Mouse (Mus musculus) heart, embryonic 11.5 days (tissue): ENCODE results near the gene Chst8. TPM values are rescaled to one million over a fixed set of nuclear protein-coding genes. Genes with fewer than 3 reads are reported as not detected.
A peak's percentile ranks its signal among the peaks of the same experiment; 100 is the strongest.

Experiments used
- ATAC-seq: fragments of 200-750 bp; cut with Nextera tagmentation; replicated peaks from 2 replicates; pipeline ENCODE4 v1.8.0; 2017; ENCODE audit warnings: moderate library complexity; ENCODE audit not compliant: insufficient number of reproducible peaks, low FRiP score, low TSS enrichment
- H3K27ac ChIP-seq: fragments of 300-500 bp; sonication (generic); 2 replicates; pipeline ENCODE4 v1.5.1; 2014; ENCODE audit warnings: mild to moderate bottlenecking, low read depth, low read length
- H3K27me3 ChIP-seq: fragments of 300-500 bp; sonication (generic); 2 replicates; pipeline ENCODE4 v1.6.1; 2014; ENCODE audit warnings: mild to moderate bottlenecking, low read length, mixed read lengths; ENCODE audit not compliant: control insufficient read depth, insufficient read depth
- H3K36me3 ChIP-seq: fragments of 300-500 bp; sonication (generic); 2 replicates; pipeline ENCODE4 v1.6.1; 2014; ENCODE audit warnings: mild to moderate bottlenecking, low read length, moderate library complexity, mixed read lengths; ENCODE audit not compliant: control insufficient read depth, insufficient read depth
- H3K4me1 ChIP-seq: fragments of 300-500 bp; sonication (generic); 2 replicates; pipeline ENCODE4 v1.6.1; 2014; ENCODE audit warnings: low read length; ENCODE audit not compliant: control insufficient read depth, insufficient read depth
- H3K4me2 ChIP-seq: fragments of 300-500 bp; sonication (generic); 2 replicates; pipeline ENCODE4 v1.6.1; 2014; ENCODE audit warnings: mild to moderate bottlenecking, moderate library complexity
- H3K4me3 ChIP-seq: fragments of 300-500 bp; sonication (generic); 2 replicates; pipeline ENCODE4 v1.5.1; 2014; ENCODE audit warnings: low read depth, low read length
- H3K9ac ChIP-seq: fragments of 300-500 bp; sonication (generic); 2 replicates; pipeline ENCODE4 v1.6.1; 2014; ENCODE audit warnings: mild to moderate bottlenecking, low read depth, low read length, moderate library complexity
- H3K9me3 ChIP-seq: fragments of 300-500 bp; sonication (generic); replicated peaks from 2 replicates; pipeline ENCODE4 v1.6.1; 2016; ENCODE audit warnings: low read length; ENCODE audit not compliant: control insufficient read depth
- WGBS: fragments of 180-500 bp; shearing (Covaris S2); extraction: QIAGEN DNeasy Blood & Tissue Kit; methylation state at CpG from one replicate; pipeline ENCODE4 v1.1.7; 2014; ENCODE audit not compliant: insufficient replicate concordance; 5-methylcytosine and 5-hydroxymethylcytosine counted together
- polyA plus RNA-seq: library from polyadenylated mRNA; unstranded; fragments of >200 nt; fragmentation: Nextera tagmentation; extraction: Ambion mirVana; gene quantifications from 2 replicates; pipeline ENCODE4 v1.2.1, GENCODE M21; 2014

Gene Chst8
- polyA plus RNA-seq, 1 experiment from 2014 or later = 1.6 TPM

GRCm38 (mm10) chr7:34798039-34798438 is 14.5 kb downstream of the Chst8 start:
- Histone ChIP-seq H3K27me3 (0 out of 2 replicates have a peak, but pooled peaks cover 3% of the 10 kb centered on the region), H3K4me3 (no peak overlapping the region), H3K27ac (no peak overlapping the region), H3K4me2 (peak overlapping the region; percentile 50), H3K36me3 (no peaks in the 10 kb centered on the region), H3K9ac (no peak overlapping the region), H3K4me1 (peaks cover 16% of the 10 kb centered on the region), H3K9me3 (no peaks in the 10 kb centered on the region)
- ATAC-seq = 0 out of 2 replicates have a peak, but pooled peaks have one; percentile 20
- 7% methylated on average over 12 of the region's 12 CpGs for WGBS

GRCm38 (mm10) chr7:34790459-34790858 is 22.1 kb downstream of the Chst8 start:
- no peak overlapping the region for H3K9ac ChIP-seq

GRCm38 (mm10) chr7:34787171-34787570 is 25.3 kb downstream of the Chst8 start:
- Histone ChIP-seq H3K27me3 (no peaks in the 10 kb centered on the region), H3K4me2 (no peak overlapping the region), H3K4me3 (no peak overlapping the region), H3K9me3 (0 out of 2 replicates have a peak, but pooled peaks cover 3% of the 10 kb centered on the region), H3K9ac (no peak overlapping the region), H3K27ac (no peak overlapping the region), H3K36me3 (no peaks in the 10 kb centered on the region), H3K4me1 (no peaks in the 10 kb centered on the region)
- ATAC-seq = no peak

More at GRCm38 (mm10) chr7:34790459-34790858, 22.1 kb downstream of the Chst8 start:
- no peak overlapping the region for H3K4me3 ChIP-seq
- no peak overlapping the region for H3K27ac ChIP-seq
- H3K36me3 ChIP-seq = no peaks in the 10 kb centered on the region
- no peak for ATAC-seq
- H3K9me3 ChIP-seq = 0 out of 2 replicates have a peak, but pooled peaks cover 3% of the 10 kb centered on the region
- H3K27me3 ChIP-seq = 0 out of 2 replicates have a peak, but pooled peaks cover 3% of the 10 kb centered on the region
- H3K4me1 ChIP-seq = no peaks in the 10 kb centered on the region
- no peak overlapping the region for H3K4me2 ChIP-seq
- WGBS = 77% methylated on average over 7 of the region's 7 CpGs

- no peaks in the 10 kb centered on the region for H3K27me3 ChIP-seq
- no peaks in the 10 kb centered on the region for H3K9me3 ChIP-seq
- no peaks in the 10 kb centered on the region for H3K36me3 ChIP-seq
- no peak for ATAC-seq
- no peak overlapping the region for H3K4me3 ChIP-seq
- H3K27ac ChIP-seq = no peak overlapping the region
- 37% methylated on average over 6 of the region's 6 CpGs for WGBS
- no peak overlapping the region for H3K4me2 ChIP-seq
- H3K9ac ChIP-seq = no peak overlapping the region
- H3K4me1 ChIP-seq = no peaks in the 10 kb centered on the region
Observed at GRCm38 (mm10) chr7:34785052-34785451, 27.5 kb downstream of the Chst8 start.

GRCm38 (mm10) chr7:34784469-34784868 is 28.0 kb downstream of the Chst8 start:
- 49% methylated on average over 9 of the region's 9 CpGs for WGBS
- Histone ChIP-seq H3K4me2 (no peak overlapping the region), H3K36me3 (no peaks in the 10 kb centered on the region), H3K9me3 (no peaks in the 10 kb centered on the region), H3K4me1 (no peaks in the 10 kb centered on the region), H3K4me3 (no peak overlapping the region), H3K9ac (no peak overlapping the region), H3K27ac (no peak overlapping the region), H3K27me3 (no peaks in the 10 kb centered on the region)
- ATAC-seq = no peak

- no peak overlapping the region for H3K4me2 ChIP-seq
- no peak for ATAC-seq
Observed at GRCm38 (mm10) chr7:34781988-34782387, 30.5 kb downstream of the Chst8 start.

GRCm38 (mm10) chr7:34781217-34781616 is 31.3 kb downstream of the Chst8 start:
- 92% methylated on average over 2 of the region's 2 CpGs for WGBS
- no peak overlapping the region for H3K27ac ChIP-seq
- no peak for ATAC-seq

More at GRCm38 (mm10) chr7:34781988-34782387, 30.5 kb downstream of the Chst8 start:
- no peaks in the 10 kb centered on the region for H3K36me3 ChIP-seq
- H3K4me3 ChIP-seq = no peak overlapping the region
- H3K27ac ChIP-seq = no peak overlapping the region
- no peaks in the 10 kb centered on the region for H3K4me1 ChIP-seq
- no peaks in the 10 kb centered on the region for H3K9me3 ChIP-seq
- H3K9ac ChIP-seq = no peak overlapping the region
- no peaks in the 10 kb centered on the region for H3K27me3 ChIP-seq

GRCm38 (mm10) chr7:34778426-34778825 is 34.1 kb downstream of the Chst8 start:
- no peak for ATAC-seq
- Histone ChIP-seq H3K9ac (no peak overlapping the region), H3K36me3 (no peaks in the 10 kb centered on the region), H3K4me1 (peaks cover 6% of the 10 kb centered on the region; the same call in 1 of the 2 replicates), H3K27ac (no peak overlapping the region), H3K27me3 (no peaks in the 10 kb centered on the region), H3K4me3 (no peak overlapping the region), H3K4me2 (no peak overlapping the region), H3K9me3 (no peaks in the 10 kb centered on the region)
- 40% methylated on average over 9 of the region's 9 CpGs for WGBS

More at GRCm38 (mm10) chr7:34781217-34781616, 31.3 kb downstream of the Chst8 start:
- Histone ChIP-seq H3K4me3 (no peak overlapping the region), H3K9me3 (no peaks in the 10 kb centered on the region), H3K27me3 (no peaks in the 10 kb centered on the region), H3K4me2 (no peak overlapping the region), H3K36me3 (no peaks in the 10 kb centered on the region), H3K9ac (no peak overlapping the region), H3K4me1 (no peaks in the 10 kb centered on the region)

- H3K9ac ChIP-seq = no peak overlapping the region
- no peaks in the 10 kb centered on the region for H3K36me3 ChIP-seq
- WGBS = 81% methylated on average over 12 of the region's 12 CpGs
- H3K4me2 ChIP-seq = no peak overlapping the region
- no peak overlapping the region for H3K27ac ChIP-seq
- no peaks in the 10 kb centered on the region for H3K9me3 ChIP-seq
- no peak for ATAC-seq
- peaks cover 6% of the 10 kb centered on the region; the same call in 1 of the 2 replicates for H3K4me1 ChIP-seq
- no peak overlapping the region for H3K4me3 ChIP-seq
- no peaks in the 10 kb centered on the region for H3K27me3 ChIP-seq
Observed at GRCm38 (mm10) chr7:34775659-34776058, 36.9 kb downstream of the Chst8 start.
